Mouse (Mus musculus) spleen, adult 18-20 months (tissue): ENCODE results near the gene Fbxl17.

ENCODE experiments used
- DNase-seq, 2 experiments: peaks; one replicate each; pipeline ENCODE4 v3.0.0; 2022; ENCODE audit warnings: mixed read lengths in 2 of 2

Fbxl17 gene

GRCm38 (mm10) chr17:63402741-63403681 lies 96.8 kb downstream of the Fbxl17 start:
- DNase-seq: peak in 1 of 2 experiments; percentile 11

- DNase-seq: no peak
Observed at GRCm38 (mm10) chr17:63402170-63402569, 97.6 kb downstream of the Fbxl17 start.

- no peak for DNase-seq
Observed at GRCm38 (mm10) chr17:63400640-63401039, 99.2 kb downstream of the Fbxl17 start.

- DNase-seq: no peak
Observed at GRCm38 (mm10) chr17:63399816-63400215, 100.0 kb downstream of the Fbxl17 start.

GRCm38 (mm10) chr17:63391506-63391905 lies 108.3 kb downstream of the Fbxl17 start:
- no peak for DNase-seq

GRCm38 (mm10) chr17:63390951-63391350 lies 108.9 kb downstream of the Fbxl17 start:
- no peak for DNase-seq

- no peak for DNase-seq
Observed at GRCm38 (mm10) chr17:63370977-63371376, 128.8 kb downstream of the Fbxl17 start.

GRCm38 (mm10) chr17:63369631-63370310 lies 130.0 kb downstream of the Fbxl17 start:
- no peak for DNase-seq

- no peak for DNase-seq
Observed at GRCm38 (mm10) chr17:63367476-63367875, 132.3 kb downstream of the Fbxl17 start.

GRCm38 (mm10) chr17:63366045-63366444 lies 133.8 kb downstream of the Fbxl17 start:
- DNase-seq: no peak

GRCm38 (mm10) chr17:63364605-63365004 lies 135.2 kb downstream of the Fbxl17 start:
- no peak for DNase-seq

GRCm38 (mm10) chr17:63362196-63362595 lies 137.6 kb downstream of the Fbxl17 start:
- DNase-seq: no peak

- DNase-seq: no peak
Observed at GRCm38 (mm10) chr17:63361679-63362078, 138.1 kb downstream of the Fbxl17 start.

GRCm38 (mm10) chr17:63358837-63359236 lies 141.0 kb downstream of the Fbxl17 start:
- DNase-seq: no peak

- DNase-seq: no peak
Observed at GRCm38 (mm10) chr17:63356202-63356601, 143.6 kb downstream of the Fbxl17 start.

- no peak for DNase-seq
Observed at GRCm38 (mm10) chr17:63352634-63353195, 147.1 kb downstream of the Fbxl17 start.

- DNase-seq: no peak
Observed at GRCm38 (mm10) chr17:63351682-63352081, 148.1 kb downstream of the Fbxl17 start.

- no peak for DNase-seq
Observed at GRCm38 (mm10) chr17:63350876-63351509, 148.8 kb downstream of the Fbxl17 start.

GRCm38 (mm10) chr17:63344101-63344500 lies 155.7 kb downstream of the Fbxl17 start:
- DNase-seq: no peak

GRCm38 (mm10) chr17:63343076-63343475 lies 156.7 kb downstream of the Fbxl17 start:
- no peak for DNase-seq

GRCm38 (mm10) chr17:63342440-63342839 lies 157.4 kb downstream of the Fbxl17 start:
- no peak for DNase-seq

GRCm38 (mm10) chr17:63341203-63341602 lies 158.6 kb downstream of the Fbxl17 start:
- DNase-seq: no peak

GRCm38 (mm10) chr17:63328888-63329287 lies 170.9 kb downstream of the Fbxl17 start:
- DNase-seq: no peak
